Mouse (Mus musculus): ENCODE results near the gene Bola1. TPM values are rescaled to one million over a fixed set of nuclear protein-coding genes. Genes with fewer than 3 reads are reported as not detected.

Bola1 gene
- polyA plus RNA-seq (2017; shearing (Covaris generic)) = 10 to 100 TPM; 30.5 to 33.8 TPM

GRCm38 (mm10) chr3:96219661-96220130 is at the start of gene Bola1, which contains the start of gene Hist2h2ab:
Gene Bola1 (minus strand): TSS chr3:96219709.
Gene Hist2h2ab (plus strand): TSS chr3:96219865.
- peak; percentile 71 for ATAC-seq

DNA sequence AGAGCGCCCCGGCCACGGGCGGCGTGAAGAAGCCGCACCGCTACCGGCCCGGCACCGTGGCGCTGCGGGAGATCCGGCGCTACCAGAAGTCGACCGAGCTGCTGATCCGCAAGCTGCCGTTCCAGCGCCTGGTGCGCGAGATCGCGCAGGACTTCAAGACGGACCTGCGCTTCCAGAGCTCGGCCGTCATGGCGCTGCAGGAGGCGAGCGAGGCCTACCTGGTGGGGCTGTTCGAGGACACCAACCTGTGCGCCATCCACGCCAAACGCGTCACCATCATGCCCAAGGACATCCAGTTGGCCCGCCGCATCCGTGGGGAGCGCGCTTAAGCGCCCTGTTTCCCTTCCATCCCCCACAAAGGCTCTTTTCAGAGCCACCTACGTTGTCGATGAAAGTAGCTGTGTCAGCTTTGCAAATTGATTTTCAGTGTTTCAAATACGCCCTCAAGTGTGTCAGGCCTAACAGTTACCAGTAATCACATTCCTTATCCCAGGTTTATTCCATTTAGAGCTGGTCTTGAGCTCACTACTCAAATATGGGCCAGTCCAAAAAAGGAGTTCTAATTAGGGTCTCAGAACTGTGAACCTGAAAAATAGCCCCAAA is 49.4 kb upstream of the Bola1 start:
- peak; percentile 35 for ATAC-seq

DNA sequence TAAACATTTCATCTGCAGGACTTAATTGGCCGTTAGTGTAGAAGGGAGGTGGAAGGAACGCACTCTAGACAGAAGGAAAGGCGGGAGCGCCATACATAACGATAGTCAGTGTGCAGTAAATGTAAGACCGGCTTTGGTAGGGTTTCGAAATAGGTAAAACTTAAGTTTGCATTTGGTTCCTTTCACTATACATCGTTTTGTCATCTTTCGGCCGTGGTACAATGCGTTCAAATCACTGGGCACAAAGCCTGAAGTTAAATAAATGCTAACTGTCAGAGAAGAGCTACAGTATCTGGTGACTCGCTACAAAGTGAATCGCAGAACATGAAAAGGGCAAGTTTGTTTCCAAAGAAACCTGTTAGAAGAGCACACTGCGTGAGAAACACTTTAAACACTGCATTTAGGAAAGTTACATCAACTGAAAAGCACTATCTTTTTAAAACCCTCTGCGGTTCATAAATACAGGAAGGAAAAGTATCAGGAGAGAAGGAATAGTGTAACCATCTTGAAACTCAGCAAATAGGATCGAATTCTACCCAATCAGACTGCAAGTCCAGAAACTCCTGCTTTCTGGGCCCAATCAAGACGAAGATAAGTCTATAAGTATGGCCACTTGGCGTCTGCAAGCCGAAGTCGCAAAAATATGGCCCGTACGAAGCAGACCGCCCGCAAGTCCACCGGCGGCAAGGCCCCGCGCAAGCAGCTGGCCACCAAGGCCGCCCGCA is 48.7 kb upstream of the Bola1 start, which contains the start of gene Hist2h3b:
Gene Hist2h3b, plus strand, starts transcription at position 604 of the 725 bp plus-strand sequence.
- peak; percentile 38 for ATAC-seq

DNA sequence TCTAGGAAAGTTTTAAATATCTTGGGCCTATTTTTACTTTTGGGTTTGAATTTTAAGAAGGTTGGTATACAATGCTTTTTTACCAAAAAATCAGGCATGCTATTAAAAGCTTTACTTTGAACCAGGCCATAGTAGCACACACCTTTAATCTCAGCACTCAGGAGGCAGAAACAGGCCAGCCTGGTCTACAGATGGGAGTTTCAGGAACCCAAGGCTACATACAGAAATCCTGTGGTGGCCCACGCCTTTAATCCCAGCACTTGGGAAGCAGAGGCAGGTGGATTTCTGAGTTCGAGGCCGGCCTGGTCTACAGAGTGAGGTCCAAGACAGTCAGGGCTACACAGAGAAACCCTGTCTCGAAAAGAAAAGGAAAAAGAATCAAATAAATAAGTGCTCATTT is 48.0 kb upstream of the Bola1 start:
- no peak for ATAC-seq

- ATAC-seq = no peak
Observed at GRCm38 (mm10) chr3:96266132-96266710, 46.7 kb upstream of the Bola1 start.

DNA sequence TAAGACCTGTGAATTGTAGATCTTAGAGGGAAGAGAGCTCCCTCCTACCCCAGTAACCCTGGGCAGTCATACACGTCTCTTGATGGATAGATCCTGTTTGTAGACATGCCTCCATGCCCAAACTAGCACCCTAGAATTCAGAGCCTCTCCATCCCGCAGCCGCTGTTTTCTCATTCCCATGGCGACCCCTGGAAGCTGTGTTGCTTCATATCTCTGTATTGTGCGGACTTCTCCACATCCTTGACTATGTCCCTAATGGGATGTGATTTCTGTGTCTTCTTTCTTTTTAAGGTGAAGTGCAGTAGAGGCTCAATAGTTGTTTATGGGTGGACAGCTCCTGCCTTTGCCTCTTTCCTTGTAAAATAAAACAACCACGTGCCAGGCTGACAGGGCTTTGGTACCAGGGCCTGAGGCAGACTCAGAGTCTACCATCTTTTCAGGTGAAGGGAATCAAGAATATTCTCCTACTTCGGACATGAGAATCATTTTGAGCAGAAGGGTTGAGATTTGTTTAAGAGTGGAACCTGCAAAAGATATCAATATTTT is 45.0 kb upstream of the Bola1 start:
- no peak for ATAC-seq

GRCm38 (mm10) chr3:96263558-96264403 is 44.3 kb upstream of the Bola1 start:
- peak; percentile 34 for ATAC-seq

DNA sequence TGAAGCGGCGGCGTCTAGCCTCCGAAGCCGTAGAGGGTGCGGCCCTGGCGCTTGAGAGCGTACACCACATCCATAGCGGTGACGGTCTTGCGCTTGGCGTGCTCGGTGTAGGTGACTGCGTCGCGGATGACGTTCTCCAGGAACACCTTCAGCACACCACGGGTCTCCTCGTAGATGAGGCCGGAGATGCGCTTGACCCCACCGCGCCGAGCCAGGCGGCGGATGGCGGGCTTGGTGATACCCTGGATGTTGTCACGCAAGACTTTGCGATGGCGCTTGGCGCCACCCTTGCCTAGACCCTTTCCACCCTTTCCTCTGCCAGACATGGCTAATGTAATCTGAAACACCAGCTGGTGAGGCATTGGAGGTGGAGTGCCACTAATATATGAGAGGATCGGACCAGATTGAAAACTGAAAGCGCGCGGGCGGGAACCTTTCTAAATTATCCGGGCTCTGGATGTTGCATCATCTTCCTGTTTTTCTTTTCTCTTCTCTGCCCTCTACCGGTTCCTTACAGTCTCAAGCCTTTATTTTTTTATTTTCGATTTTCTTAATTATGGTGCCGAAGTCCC is 43.6 kb upstream of the Bola1 start, which contains the start of gene Hist2h4:
Gene Hist2h4, minus strand, starts transcription at position 333 of the 572 bp plus-strand sequence.
- ATAC-seq = peak; percentile 83

GRCm38 (mm10) chr3:96262216-96262875 is 42.8 kb upstream of the Bola1 start:
- peak; percentile 67 for ATAC-seq

DNA sequence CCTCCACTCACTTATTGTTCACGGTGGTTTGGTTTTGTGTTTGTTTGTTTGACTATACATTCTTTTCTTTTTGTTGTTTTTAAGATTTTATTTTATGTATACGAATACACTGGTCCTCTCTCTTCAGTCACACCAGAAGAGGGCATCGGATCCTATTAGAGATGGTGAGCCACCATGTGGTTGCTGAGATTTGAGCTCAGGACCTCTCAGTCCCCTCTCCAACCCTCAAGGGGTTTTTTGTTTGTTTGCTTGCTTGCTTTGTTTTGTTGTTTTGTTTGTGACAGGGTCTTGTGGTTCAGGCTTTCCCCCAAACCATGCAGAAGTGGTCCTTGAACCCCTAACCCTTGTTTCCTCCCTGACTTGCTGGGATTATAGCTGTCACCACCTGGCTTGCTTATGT is 42.1 kb upstream of the Bola1 start:
- ATAC-seq = no peak

DNA sequence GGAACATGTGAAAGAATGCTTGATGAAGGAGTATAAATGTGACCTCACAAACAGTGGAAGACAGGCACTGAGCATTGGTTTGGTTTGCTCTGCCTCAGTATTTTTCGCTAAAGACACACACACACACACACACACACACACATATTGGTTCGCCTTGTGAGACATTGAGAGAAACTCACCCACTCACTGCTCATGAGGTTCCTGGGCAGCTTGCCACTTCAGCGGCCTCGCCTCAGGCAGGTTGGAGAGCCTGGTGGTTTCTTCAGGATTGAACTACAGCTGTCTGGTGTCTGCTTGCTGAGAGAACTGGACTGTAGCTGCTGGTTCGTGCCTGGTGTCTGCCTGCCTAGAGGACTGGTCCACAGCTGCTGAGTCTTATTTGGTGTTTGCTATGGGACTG is 40.7 kb upstream of the Bola1 start:
- no peak for ATAC-seq

DNA sequence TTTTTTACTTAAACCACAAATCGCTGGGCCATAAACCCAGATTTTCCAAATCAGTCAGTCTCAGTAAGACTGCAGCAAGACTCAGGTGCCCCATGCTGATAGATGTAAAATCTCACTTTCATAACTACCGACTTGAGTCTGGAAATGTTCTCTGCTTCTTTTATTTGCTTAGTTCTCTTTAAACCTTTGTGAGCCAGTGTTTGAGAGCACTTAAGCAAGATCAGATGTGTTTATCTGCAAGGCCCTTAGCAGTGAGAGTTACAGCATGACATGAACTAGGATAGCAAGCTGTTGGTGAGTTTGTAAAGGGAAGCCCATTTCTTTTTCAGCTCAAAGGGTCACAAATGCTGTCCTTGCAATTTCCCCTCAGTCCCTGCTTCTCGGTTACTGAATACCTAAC is 37.7 kb upstream of the Bola1 start:
- ATAC-seq = no peak

DNA sequence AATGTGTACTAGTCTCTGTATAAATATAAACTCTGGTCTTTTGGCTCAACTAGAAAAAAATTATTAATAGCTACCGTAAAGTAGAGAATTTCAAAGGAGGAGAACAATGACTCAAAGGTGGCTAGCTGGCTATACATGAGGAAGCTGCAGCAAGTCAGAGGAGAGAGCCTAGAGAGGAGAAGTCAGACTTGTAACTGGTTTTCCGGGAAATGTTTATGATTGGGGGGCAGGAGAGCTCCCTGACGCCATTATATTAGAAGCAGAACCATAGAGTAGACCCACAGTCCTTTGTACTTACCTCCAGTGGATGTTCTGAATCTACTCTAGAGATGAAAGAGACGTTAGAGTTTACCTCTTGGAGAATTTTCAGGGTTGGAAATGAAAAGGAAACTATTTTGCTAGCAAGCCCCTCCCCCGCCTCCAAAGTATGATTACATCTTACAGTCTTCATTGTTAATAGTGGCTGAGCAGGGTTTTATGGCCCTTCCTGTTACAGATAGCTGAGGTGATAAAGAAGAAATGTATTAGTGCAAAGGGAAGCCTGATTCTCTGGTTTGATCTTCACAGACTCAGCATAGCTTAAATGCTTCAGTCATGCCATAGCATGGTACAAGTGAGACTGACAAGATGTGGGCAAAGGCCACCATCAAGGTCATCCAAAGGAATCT is 36.6 kb upstream of the Bola1 start:
- peak; percentile 54 for ATAC-seq

GRCm38 (mm10) chr3:96254683-96255355 is 35.3 kb upstream of the Bola1 start:
- ATAC-seq = no peak

DNA sequence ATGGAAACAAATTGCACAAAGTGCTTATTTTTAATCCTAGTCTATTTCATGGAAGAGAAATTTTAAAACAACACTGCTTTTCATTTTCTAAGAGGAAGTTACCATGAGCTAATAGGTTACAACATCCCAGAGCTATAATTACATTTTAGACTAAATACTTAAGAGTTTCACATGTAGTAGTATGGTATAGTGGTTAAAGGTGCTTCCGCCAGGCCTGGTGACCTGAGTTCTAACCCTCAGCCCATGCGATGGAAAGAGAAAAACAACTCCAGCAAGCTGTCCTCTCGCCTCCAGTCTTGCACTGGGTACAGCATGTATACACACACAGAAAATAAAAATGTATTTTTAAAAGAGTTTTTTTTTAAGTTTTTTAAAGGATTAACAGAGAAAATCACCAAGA is 32.3 kb upstream of the Bola1 start:
- ATAC-seq = no peak

- ATAC-seq = no peak
Observed at GRCm38 (mm10) chr3:96250890-96251289, 31.4 kb upstream of the Bola1 start.

DNA sequence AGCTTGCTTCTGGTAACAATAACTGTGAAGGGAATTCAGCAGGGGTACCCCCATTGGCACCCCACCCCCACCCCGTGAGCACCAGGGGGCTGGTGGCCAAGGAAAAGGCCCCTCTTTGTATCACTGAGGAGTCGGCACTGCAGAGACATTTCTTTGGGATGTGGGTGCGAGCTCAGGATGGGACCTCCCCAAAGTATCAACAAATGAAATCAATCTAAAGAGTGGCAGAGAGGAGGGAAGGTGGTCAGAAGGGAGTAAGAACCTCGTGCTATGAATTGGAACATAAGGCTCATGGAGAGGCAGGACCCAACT is 29.5 kb upstream of the Bola1 start:
- ATAC-seq = no peak

DNA sequence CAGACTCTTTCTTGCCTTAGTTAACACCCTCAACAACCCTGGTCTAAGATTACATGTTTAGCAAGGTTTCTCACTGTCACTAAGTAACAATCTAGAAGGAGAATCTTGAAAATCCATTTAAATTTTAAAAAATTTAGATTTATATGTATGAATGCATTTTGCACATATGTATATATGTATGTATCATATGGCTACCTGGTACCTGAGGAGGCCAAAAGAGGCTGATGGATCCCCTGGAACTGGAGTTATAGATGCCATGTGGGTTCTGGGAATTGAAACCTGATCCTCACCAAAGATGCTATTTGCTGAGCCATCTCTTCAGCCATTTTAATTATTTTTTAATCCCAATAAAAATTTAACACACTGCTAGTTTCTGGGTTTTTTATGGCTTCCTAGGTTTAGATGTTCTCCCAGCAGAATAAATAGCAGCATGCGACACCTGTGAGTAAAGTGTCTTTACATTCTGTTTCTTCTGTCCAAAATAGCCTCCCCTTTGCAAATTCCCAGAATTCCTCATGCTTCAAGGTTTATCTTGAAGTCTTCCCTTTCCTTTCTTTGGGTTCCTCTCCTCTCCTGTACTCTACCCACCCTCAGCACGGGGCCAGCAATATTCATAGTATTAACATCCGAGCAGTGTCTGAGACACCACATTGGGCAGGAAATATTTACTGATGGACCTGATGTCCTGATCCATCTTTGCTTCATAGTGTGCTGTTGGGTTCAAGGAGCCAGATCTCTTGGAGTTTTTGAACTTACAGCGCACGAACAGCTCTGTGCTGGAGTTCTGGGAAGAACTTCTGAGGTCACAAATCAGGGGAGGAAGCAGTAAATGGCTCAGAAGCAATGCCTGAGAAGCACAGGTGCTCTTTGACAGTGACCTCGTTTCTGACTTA is 28.9 kb upstream of the Bola1 start:
- no peak for ATAC-seq
